Mouse (Mus musculus) activated CD4-positive, CD25-positive, alpha-beta regulatory T cell, adult 4 months (primary cell): ENCODE data around the gene Cadm4. TPM values are rescaled to one million over a fixed set of nuclear protein-coding genes. Genes with fewer than 3 reads are reported as not detected.
A peak's percentile ranks its signal among the peaks of the same experiment; 100 is the strongest.

ENCODE experiments used
- ATAC-seq: one replicate; pipeline ENCODE4 v1.8.0; 2017
- polyA plus RNA-seq, 2 experiments: library from polyadenylated mRNA; unstranded; fragments of 100-300 nt; shearing (Covaris generic); gene quantifications; one replicate each; pipeline ENCODE4 v1.2.1; 2017

Cadm4 gene
- not detected for polyA plus RNA-seq

DNA sequence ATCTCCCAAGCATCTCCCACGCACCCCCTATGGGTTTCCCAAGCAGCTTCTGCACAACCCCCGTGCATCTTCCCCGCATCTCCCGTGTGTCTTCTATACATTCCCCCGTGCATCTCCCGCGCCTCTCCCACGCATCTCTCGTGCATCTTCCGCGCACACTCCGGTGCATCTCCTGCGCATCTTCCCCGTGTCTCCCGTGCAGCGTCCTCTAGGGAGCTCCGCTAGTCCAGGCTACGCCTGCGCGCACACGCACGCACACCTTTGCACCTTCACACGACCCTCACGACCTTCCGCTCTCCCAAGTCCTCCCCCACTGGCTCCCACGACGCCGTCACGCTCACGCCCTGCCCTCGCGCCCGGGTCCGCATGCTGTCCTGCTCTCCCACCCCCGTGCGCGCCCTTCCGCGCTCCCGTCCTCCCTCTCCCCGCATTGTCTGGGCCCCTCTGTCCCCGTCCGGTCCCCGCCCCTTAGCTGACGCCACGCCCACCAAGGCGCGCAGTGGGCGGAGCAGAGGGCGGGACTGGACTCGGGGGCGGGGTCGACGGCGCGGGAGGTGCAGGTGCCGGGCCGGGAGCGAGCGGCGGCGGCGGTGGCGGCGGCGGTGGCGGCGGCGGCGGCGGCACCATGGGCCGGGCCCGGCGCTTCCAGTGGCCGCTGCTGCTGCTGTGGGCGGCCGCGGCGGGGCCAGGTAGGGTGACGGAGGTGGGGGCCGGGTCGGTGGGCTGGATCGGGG, at the start of gene Cadm4:
Gene Cadm4, plus strand, starts transcription at position 550 of the 734 bp plus-strand sequence.
- ATAC-seq, result peak; percentile 83

DNA sequence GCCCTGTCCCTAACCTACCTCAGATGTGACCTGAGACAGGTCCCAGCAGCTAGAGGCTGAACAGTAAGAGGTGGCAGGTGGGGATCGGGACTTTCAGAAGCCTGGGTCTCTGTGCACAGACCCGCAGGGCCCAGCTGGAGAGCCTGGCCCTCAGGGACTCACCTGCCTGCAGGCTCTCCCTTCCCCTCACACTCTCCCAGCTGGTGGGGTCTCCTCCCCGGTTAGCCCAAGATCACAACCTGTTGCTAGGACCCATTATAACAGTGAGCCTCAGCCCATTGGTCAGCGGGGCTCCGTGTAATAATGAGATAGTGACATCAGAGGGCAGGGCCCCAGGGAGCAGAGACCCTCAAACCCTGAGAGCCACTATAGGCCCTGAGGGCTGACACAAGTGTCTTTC, 46.5 kb upstream of the Cadm4 start:
- ATAC-seq, result no peak

DNA sequence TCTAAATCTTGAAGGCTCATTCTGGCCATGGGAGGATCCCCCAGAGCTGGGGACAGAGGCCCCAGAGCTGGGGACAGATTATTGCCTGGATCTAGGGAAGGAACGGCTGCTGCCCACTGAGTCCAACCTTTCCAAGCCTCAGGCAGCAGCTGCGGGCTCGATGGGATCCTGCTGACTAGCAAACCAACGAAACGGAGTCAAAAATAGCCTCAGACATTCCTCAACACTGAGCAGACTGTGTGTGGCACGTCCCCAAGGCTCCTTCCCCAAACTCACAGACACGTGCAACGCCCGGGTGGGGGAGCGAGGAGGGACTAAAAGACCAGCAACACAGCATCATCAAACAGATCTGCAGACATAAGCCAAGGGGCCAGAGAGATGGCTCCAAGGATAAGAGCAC, 43.8 kb upstream of the Cadm4 start:
- ATAC-seq, result no peak

DNA sequence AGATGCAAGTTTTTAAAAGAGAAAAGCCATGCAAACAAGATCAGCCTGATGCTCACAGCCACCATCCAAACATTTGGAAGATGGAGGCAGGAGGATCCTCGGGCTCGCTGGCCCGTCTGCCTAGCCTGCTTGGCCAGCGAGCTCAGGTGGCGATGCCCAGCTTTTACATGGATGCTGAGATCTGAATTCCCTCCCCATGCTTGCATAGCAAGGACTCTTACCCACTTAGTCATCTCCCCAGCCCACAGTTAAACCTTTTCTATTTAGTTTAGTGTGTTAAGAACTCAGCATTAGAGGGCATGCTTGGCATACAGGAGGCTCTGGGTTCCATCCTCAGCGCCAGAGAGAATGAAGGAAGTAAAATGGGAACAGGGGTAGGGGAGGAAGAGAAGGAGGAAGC, 42.6 kb upstream of the Cadm4 start:
- no peak for ATAC-seq

DNA sequence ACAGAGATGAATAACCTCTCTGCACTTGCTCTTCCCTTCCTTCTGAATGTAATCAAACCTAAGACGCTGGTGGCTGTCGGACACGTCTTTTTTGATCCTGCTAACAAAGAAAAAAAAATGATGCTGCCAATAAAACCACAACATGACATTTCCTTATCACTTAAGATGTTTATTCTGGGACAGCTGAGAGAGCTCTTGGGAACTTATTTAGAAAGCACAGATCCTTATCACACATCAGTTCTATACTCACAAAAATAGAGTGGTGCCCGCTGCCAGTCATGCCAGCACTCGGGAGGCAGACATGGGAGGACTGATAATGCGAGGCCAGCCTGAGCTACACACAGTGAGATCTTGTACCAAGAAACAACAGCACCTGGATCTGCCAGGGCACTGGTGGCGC, 41.9 kb upstream of the Cadm4 start:
- no peak for ATAC-seq

DNA sequence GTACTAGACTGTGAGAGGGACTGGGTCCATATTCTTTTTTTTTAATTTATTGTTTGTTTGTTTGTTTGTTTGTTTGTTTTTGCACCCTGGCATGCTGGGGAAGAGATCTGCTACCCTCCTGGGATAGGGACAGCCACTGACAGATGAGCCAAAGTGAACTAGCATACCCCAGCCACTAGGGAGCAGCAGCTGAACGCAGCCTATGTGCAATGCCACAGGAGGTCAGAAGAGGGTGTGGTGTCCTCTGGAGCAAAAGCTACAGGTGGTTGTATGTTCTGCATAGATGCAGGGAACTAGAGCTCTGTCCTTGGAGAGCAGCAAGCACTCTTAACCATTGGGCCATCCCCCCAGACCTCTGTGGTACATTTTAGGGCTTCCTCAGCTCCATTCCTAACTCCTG, 40.0 kb upstream of the Cadm4 start:
- peak; percentile 93 for ATAC-seq

DNA sequence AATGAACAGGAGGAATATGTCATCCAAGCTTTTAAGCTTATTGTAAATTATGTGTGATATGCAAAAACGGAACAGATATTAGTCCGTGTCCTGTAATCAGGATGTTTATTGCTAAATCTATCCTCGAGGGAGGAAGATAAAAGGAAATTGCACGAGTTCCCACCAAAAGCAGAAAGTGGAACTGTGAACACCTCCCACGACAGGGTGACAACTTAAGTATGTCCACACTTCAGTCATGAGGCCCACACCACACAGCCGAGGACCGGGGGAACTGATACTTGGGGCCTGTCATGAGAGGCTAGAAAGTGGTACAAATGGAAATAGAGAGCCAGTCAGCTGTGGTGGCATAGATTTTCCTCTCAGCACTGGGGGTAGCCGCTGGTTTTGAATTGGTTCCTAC, 39.5 kb upstream of the Cadm4 start:
- ATAC-seq, result no peak

DNA sequence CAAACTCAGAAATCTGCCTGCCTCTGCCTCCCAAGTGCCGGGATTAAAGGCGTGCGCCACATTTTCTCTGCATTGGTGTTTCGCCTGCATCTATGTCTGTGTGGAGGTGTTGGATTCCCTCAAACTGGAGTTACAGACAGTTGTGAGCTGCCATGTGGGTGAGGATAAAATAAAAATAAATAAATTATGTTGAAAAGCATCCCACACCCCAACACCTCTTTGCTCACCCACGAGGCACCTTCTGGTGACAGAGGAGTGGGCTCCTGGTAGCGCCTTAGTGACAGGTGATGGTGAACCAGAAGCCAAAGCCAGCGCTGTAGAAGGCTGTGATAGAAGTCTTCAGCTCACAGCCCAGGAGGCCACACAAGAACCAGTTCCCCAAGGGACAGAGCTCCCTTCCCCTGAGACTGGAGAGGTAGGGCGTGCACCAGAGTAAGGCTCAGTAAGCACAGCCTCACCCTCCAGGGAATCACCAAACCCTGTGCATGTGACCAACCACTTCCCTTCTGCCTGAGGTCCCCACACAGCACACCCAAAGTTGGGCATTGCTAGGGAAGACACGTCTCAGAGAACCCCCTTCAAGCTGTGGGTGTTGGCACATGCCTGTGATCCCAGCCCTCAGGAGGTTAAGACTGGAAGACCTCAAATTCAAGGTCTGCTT, 36.4 kb upstream of the Cadm4 start:
- peak; percentile 17 for ATAC-seq

DNA sequence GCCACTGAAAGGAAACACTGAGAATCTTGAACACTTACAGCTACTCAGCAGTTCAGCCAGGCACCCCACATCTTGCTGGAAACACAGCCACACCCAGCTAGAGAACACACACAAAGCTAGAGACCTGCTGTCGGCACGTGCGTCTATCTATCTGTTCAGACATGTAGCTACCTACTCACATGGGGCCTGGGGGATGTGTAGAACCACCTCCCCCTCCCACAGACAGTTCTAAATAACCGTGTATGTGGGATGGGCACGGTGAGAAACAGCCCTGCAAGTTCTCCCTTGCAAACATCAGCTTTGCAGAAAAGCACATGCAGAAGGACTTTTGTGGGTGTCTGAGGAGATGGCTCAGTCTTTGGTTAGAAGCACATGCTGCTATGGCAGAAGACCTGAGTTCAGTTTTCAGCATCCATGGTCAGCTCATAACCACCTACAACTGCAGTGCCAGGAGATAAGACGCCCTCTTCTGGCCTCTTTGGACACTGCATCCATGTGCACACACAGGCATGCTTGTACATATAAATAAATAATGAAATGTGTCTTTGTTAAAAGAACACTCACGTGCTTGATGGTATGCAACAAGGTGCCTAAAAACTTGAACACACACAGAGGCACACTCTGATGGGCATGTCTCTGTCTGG, 35.0 kb upstream of the Cadm4 start:
- ATAC-seq, result peak; percentile 21

DNA sequence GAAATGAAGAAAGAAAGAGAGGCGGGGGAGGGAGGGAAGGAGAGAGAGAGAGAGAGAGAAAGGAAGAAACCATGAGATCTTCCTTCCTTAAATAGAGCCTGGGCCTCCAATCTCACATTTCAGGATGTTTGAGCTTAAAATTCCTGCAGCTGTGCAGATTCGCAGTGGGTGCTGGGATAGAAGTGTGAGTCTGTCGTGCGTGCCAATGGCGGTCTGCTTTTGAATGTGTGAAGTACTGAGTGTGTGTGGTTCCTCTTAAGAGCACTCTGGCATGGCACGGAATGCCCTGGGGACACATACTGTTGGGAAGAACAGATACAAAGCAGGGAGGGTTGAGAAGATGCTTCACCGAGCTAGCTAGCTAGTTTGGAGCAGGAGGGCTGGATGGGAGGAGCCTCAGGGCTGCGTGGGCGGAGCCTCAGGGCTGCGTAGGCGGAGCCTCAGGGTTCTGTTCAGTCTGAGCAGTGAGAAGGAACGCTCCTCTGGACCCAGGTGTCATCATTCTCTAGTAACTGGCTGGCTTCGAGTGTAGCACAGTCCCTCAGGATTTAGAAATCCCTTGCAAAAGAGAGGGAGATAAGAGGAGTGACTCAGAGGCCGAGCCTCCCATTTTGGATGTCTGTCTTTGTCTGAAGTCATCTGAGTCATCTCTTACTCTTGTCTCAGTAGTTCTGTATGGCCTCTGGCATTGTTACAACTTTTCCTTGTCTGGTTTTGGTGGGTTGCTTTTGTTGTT, 32.9 kb upstream of the Cadm4 start:
- no peak for ATAC-seq

DNA sequence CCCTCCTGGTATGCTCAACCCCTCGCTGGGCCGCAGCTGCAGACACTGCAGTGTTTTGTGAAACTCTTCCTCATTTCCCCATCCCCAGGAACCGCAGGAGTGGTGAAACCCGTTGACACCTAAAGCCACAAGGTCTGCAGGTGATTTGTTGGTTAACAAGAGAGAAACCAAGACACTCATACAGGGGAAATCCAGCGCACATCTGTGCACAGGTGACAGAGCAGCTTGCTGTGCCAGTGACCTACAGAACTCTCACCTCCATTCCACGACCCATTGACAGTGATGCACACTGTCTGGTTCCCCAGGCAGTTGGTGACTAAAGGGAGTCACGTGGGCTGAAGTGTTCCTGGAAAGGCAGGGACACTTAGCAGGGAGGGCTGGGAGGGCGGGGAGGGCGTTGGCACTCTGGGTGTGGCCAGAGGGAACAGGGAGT, 31.2 kb upstream of the Cadm4 start:
- no peak for ATAC-seq

DNA sequence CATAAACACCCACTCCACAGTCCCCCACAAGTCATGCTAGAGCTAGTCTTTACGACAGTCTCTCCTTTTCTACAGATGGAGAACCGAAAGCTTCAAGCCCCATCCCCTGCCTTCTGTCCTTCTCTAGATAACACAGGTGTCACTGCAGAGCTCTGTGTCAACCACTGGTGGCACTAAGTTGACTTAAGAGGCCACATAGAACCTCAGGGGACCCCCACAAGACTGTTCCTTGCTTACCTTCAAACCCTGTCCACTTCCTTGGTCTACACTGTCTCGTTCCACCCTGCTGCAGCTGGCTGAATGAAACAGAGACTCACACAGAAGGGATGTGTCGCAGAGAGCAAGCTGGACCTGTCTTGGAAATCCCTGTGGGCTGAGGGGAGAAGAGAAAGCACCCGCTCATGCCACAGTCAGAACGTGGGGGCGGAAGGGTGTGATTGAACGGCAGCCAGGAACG, 29.9 kb upstream of the Cadm4 start, which contains the start of gene Irgc1:
Gene Irgc1, minus strand, starts transcription at position 443 of the 457 bp plus-strand sequence.
- peak; percentile 74 for ATAC-seq

DNA sequence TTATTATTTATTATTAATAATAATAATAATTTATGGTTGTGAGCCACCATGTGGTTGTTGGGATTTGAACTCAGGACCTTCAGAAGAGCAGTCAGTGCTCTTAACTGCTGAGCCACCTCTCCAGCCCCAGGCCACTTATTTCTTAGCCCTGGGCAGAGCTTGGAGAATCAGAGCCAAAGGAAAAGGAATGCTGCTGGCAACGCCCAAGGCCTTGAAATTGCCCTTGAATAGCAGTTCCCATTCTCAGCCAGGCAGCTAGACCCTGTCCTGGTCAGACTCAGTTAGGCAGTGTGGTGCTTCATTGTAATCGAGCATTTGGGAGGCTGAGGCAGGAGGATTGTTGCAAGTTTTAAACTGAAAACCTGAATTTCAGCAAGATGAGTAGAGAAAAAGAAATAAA, 27.6 kb upstream of the Cadm4 start:
- ATAC-seq, result no peak

DNA sequence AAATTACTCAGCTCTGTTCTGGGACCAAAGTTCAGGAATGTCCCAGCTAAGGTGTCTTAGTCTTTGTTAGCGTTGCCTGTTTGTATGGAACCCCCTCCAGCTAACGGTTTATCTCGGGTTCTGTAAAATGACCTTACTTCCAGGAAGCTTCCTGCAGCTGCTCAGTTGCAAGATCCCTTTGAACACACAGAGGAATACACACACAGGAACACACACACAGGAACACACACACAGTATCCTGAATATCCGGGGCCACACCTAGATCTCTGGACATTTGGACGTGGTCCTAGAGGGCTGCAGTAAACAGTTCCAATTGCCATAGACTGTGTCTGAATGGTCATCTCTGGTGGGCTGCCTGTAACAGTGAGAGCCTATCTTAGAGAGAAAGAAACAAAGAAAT, 26.1 kb upstream of the Cadm4 start:
- ATAC-seq, result no peak

DNA sequence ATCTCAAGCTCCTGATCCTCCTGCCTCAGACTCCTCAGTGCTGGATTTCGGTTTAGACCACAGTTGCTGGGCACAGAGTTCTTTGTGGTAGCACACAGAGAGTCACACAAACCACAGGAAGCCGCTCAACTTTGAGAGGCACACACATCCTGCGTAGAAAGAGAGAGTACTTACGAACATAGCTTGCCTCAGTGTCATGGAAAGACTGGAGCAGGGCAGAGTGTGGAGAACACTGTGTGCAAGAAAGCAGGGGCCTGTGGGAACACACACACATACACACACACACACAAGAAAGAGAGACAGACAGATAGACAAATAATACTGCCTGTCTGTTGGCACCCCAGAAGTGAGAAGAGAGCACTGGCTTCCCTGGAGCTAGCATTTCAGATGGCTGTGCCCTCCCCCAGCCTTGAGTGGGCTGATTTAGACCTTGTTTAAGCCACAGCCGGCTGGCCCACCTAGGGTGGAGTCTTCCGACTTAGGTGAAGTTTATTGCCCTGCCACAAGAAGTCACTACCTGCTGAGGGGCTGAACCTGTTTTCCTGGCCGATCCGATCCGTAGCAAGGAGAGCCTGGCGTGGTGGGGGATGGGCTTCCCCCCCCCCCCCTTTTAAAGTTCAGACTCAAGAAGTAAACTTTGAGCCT, 24.0 kb upstream of the Cadm4 start:
- peak; percentile 97 for ATAC-seq

DNA sequence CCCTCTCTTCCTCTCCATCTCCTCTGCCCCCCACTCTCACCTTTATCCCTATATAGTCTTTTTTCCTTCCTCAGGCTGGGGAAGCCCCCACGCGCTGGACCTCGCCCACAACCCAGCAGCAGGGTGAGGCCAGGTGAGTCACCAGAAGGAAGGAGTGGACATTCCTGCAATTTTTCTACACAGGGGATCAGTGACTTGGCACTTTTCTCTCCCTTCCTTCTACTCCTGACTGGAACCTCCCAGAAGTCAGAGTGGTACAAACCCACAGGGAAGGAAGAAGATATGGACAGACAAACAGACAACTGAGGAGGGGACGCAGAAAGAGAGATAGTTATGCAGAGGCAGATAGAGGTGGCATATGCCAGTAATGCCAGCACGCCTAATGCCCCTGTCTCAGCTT, 22.4 kb upstream of the Cadm4 start:
- ATAC-seq, result no peak

DNA sequence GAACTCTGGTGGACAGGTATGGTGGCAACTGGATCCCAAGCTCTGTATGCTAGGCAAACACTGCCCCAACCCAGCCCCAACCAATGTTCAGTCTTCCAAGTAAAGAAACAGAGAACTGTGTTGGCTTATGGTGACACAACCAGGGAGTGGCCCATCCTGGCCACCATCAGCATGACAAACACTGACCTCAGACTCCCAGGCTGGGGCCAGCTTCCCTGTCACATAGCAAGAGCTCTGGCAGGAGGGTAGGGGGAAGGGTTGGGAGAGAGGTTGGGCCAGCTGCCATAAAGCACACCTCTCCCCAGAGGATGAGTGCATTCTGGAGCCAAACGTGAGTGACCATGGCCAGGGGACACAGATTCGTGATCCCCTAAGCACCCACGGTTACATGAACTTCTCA, 22.0 kb upstream of the Cadm4 start:
- no peak for ATAC-seq

DNA sequence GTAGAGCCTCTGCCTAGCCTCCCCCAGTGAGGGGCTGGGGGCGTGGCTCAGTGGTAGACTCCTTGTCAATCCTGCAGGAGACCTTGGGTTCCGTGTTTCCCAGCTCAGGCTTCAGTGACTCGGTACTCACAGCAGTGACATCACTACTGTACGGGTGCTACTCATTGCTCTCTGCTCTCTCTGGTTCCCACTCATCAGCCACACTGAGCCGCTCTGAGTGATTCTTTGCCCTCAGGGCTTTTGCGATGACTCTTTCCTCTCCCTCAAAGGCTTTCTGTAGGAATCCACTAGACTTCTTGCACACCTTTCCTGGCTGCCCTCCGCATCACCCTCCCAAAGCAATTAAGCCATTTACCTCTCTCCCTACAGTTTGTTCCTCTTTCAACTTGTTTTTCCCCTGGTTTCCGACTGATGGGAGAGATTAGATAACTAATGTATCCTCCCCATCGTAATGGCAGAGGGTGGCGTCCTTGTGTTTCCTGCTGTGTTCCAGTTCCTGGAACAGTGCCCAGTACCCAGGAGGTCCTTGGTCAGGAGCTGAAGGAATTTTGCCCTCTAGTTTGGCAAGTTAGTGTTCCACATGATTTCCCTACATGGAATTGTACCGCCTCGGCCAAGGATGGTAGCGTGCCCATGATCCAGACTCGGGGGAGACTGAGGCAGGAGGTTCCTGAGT, 20.3 kb upstream of the Cadm4 start:
- no peak for ATAC-seq

DNA sequence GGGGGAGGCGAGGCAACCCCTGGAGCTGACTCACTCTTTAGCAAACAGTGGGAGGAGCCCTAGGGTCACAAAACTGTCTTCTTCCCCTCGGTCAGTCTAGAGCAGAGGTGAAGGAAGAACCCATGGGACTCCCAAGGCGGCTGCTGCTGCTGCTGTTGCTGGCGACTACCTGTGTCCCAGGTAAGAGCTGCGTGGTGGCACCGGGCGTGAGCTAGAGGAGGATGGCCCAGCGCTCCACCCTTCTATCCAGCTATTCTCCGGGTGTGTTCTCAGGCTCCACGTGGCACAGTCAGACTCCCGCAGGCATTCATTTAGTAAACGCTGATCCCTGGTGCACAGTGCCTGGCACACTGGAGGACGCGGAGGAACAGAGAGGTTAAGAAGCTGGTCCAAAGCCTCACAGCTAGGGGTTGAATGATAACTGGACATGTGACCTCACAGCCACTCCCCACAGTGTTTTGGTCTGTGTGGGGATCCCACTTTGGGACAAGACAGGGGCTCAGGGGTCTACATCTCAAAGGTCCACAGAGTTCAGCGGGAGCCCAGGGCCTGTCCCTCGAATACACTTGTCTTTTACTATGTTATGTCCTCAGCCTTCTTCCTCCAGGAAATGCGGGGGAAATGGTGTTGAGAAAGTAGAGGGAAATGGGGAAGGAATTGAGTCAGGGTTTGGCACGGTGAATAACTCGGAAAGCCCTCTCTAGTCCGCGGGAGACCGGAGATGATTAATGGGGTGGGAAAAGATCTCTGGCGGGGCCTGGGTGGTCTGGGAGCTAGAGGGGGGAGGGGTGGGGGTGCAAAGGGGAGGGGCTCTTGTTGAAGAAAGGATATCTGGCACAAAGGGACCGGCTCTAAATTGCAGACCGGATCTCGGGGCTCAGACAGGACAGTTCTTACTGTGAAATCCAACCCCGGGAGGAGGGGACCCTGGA, 19.2 kb upstream of the Cadm4 start, which contains the start of gene Plaur:
Gene Plaur, plus strand, starts transcription at position 97 of the 932 bp plus-strand sequence.
- no peak for ATAC-seq

DNA sequence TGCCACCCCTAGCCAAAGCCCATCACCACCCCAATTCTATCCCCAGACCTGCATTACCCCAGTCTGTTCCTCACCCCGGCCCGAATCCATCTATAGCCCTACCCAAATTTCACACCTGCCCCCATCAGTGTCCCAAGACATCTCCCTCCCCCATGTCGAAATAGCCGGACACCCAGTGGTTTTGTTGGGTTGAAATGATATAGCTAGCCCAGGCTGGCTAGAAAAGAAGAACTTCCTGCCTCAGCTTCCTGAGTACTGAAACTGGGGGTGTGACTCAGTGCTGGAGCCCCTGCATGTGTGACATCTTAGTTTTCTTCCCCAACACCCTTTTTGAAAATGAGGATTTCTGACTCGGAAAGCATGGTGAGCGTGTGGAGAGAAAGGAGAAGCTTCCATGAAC, 15.0 kb upstream of the Cadm4 start:
- ATAC-seq, result no peak

DNA sequence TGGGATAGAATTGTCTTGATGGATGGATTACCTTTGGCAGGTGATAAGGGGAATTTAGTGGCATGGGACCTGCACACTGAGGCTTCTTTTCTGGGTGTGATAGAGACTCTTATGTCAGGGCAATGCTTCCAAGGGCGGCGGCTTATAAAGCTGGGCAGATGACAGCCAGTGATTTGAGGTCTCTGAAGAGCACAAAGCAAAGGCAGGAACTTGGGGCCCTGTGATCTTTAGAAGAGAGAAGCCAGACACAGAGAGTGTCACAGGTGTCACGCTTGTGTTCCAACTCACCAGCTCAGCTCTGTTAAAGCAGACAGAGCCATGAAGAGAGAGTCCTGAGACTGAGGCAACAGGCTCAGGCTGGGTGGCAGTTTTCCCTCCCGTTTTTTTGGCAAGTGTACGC, 13.9 kb upstream of the Cadm4 start:
- peak; percentile 54 for ATAC-seq
